Mouse (Mus musculus) common myeloid progenitor, adult 5-6 weeks (primary cell): Measurements from ENCODE around the gene Crabp2. TPM values are rescaled to one million over a fixed set of nuclear protein-coding genes. Genes with fewer than 3 reads are reported as not detected.

ENCODE experiments used
- ATAC-seq: replicated peaks from 2 replicates; pipeline ENCODE4 v1.8.0; 2016; ENCODE audit warnings: low read depth, mild to moderate bottlenecking, moderate TSS enrichment, inconsistent platforms; ENCODE audit not compliant: poor library complexity, severe bottlenecking
- total RNA-seq: library from RNA; stranded (forward); fragments of 200-1000, 187-1606 nt; gene quantifications from 2 replicates; pipeline ENCODE4 v1.2.3, GENCODE M21; 2017

Crabp2 gene
- total RNA-seq, 1 experiment from 2014 or later = 2.0 TPM

DNA sequence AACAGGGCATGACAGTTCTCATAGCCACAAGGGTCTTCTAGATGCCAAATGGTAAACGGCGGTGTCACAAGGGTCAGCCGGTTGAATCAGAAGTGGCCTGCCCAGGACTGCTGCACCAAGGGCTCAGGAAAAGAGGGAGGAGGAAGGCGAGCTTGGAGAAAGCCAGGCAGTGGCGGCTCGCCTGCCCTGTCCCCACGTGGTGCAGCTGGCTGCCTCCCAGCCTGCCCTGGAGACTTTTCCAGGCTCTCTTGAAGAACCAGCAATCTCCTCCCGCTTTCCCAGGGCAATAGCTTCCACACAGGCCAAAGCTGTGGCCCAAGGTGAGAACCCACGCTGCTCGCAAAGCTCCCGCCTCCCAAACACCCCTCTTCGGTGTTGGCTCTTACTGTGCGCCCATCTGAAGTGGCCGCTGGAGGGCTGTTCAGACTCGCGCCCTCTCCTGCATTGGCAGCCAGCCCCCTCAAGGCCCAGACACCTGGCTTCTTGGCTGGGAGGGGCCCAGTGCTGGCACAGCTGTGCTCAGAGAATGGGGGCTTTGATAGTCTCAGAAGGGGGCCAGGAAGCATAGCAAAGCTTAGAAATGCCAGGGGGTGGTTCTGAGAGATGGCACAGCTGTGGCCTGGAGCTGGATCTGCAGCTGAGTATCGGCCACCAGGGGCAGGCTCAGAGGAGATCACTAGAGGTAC is 54.0 kb downstream of the Crabp2 start:
- no peak for ATAC-seq

Other genes with a start within 250 kb of the Crabp2 start
- gene Lrrc71, start 200.0 kb upstream of the Crabp2 start, total RNA-seq = 0.23 TPM in 1 of 2 replicates, not detected in the other
- gene Ntrk1, start 153.5 kb upstream of the Crabp2 start, total RNA-seq = not detected in 2 replicates
- not detected in 2 replicates for gene Insrr, start 151.7 kb upstream of the Crabp2 start, total RNA-seq
- gene Pear1, start 124.4 kb upstream of the Crabp2 start, total RNA-seq = 6.8 and 9.6 TPM in 2 replicates
- 0.59 TPM in 1 of 2 replicates, not detected in the other for gene Sh2d2a, start 101.9 kb upstream of the Crabp2 start, total RNA-seq
- gene Prcc, start 63.1 kb upstream of the Crabp2 start, total RNA-seq = 31.6 and 42.4 TPM in 2 replicates
- 529 and 635 TPM in 2 replicates for gene Hdgf, start 42.3 kb upstream of the Crabp2 start, total RNA-seq
- gene Mrpl24, start 29.2 kb upstream of the Crabp2 start, total RNA-seq = 114 and 121 TPM in 2 replicates
- 50.2 and 56.6 TPM in 2 replicates for gene Isg20l2, start 18.4 kb upstream of the Crabp2 start, total RNA-seq
- 11.3 and 13.5 TPM in 2 replicates for gene Rrnad1, start 17.9 kb upstream of the Crabp2 start, total RNA-seq
- gene Nes, start 22.4 kb downstream of the Crabp2 start, total RNA-seq = 0.09 TPM in 1 of 2 replicates, not detected in the other
- gene Bcan, start 51.6 kb downstream of the Crabp2 start, total RNA-seq = not detected in 2 replicates
- not detected in 2 replicates for gene Hapln2, start 78.9 kb downstream of the Crabp2 start, total RNA-seq
- gene Gpatch4, start 94.4 kb downstream of the Crabp2 start, total RNA-seq = 49.9 and 65.8 TPM in 2 replicates
- 29.6 and 33.9 TPM in 2 replicates for gene Naxe, start 109.8 kb downstream of the Crabp2 start, total RNA-seq
- gene Ttc24, start 129.6 kb downstream of the Crabp2 start, total RNA-seq = not detected in 2 replicates
- gene Iqgap3, start 133.3 kb downstream of the Crabp2 start, total RNA-seq = 13.5 and 17.2 TPM in 2 replicates
- 32.2 and 46.4 TPM in 2 replicates for gene Mef2d, start 193.7 kb downstream of the Crabp2 start, total RNA-seq